Mouse (Mus musculus) left cerebral cortex, postnatal 10 days (tissue): ENCODE measurements around the gene 1700030K09Rik. TPM values are rescaled to one million over a fixed set of nuclear protein-coding genes. Genes with fewer than 3 reads are reported as not detected.
A peak's percentile ranks its signal among the peaks of the same experiment; 100 is the strongest.

Source experiments
- DNase-seq, 2 experiments: peaks; one replicate each; pipeline ENCODE4 v3.0.0; 2021 to 2022; ENCODE audit warnings: low spot score in 2 of 2, mixed read lengths in 1 of 2; ENCODE audit errors: extremely low spot score in 1 of 2
- intact Hi-C: fragments of 180-260 bp; cut with DNase I; formaldehyde crosslinking; loops from one replicate; pipeline ENCODE4 v1.15.1; 2025
- microRNA-seq: library from miRNA; unstranded; fragments of <30 nt; microRNA quantifications from one replicate; pipeline ENCODE4 v1.2.0, GENCODE M21; 2022
- total RNA-seq, 2 experiments: library from RNA; stranded (reverse); gene quantifications; 2 replicates each; pipeline ENCODE4 v1.2.3; 2021

The 1700030K09Rik gene
- total RNA-seq, 2 experiments from 2014 or later, result 12.8 to 13.6 TPM

DNA sequence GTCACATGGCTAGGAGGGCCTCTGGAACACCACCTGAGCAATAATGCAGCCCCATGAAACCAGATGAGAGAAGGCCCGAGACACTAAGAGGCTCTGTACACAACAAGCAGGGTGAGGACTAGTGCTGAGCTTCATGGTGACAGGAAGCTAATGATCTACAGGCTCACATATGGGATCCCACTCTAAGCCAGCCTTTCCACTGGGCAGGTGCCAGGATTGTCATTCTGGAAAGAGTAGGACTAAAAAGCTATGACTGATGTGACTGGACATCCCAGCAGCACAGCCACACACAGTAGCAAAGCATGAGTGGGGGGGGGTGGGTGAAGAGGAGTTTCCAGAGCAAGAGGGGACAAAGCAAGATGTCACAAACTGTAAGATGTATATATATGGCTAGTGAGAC is 54.2 kb downstream of the 1700030K09Rik start:
- no peak for DNase-seq
- intact Hi-C loops, result no loop called here

- intact Hi-C loops, result no loop called here
- DNase-seq, result no peak
These were observed 54.8 kb downstream of the 1700030K09Rik start for GRCm38 (mm10) chr8:72498527-72498926.

- intact Hi-C loops, result no loop called here
- no peak for DNase-seq
These were observed 56.0 kb downstream of the 1700030K09Rik start for GRCm38 (mm10) chr8:72499521-72500284.

- DNase-seq, result no peak
- intact Hi-C loops, result no loop called here
These were observed 56.8 kb downstream of the 1700030K09Rik start for GRCm38 (mm10) chr8:72500521-72500931.

GRCm38 (mm10) chr8:72504137-72504536 is 60.5 kb downstream of the 1700030K09Rik start:
- intact Hi-C loops, result no loop called here
- DNase-seq, result no peak

- DNase-seq, result no peak
- intact Hi-C loops, result no loop called here
These were observed 61.1 kb downstream of the 1700030K09Rik start for GRCm38 (mm10) chr8:72504637-72505314.

GRCm38 (mm10) chr8:72507505-72507904 is 63.8 kb downstream of the 1700030K09Rik start:
- no peak for DNase-seq
- intact Hi-C loops, result no loop called here

Small RNA genes within 50 kb of the gene (microRNA-seq; reads per million reads assigned to microRNA genes)
- gene Mir7068, result 5.5 reads per million, percentile 19 among the genes with 10 or more reads in this experiment

Other genes with a start within 250 kb of the 1700030K09Rik start
- not detected for gene Cib3, start 231.0 kb upstream of the 1700030K09Rik start, total RNA-seq
- not detected for gene Gm11034, start 230.2 kb upstream of the 1700030K09Rik start, total RNA-seq
- 10 to 100 TPM; 54.0 to 59.4 TPM for gene Fam32a, start 224.2 kb upstream of the 1700030K09Rik start, total RNA-seq
- gene Ap1m1, start 203.9 kb upstream of the 1700030K09Rik start, total RNA-seq, result 100 to 1,000 TPM; 115 to 119 TPM
- gene Gm10282, start 138.6 kb upstream of the 1700030K09Rik start, total RNA-seq, result 10 to 100 TPM in 1 of 2 experiments, 1 to 10 TPM in 1; 6.3 to 10.8 TPM
- gene Klf2, start 124.8 kb upstream of the 1700030K09Rik start, total RNA-seq, result 10 to 100 TPM; 15.4 to 18.9 TPM
- 10 to 100 TPM; 69.6 to 72.0 TPM for gene Eps15l1, start 22.4 kb upstream of the 1700030K09Rik start, total RNA-seq
- gene Calr3, start within 50 bp of the 1700030K09Rik start, total RNA-seq, result 1 to 10 TPM in 1 of 2 experiments, under 1 TPM in 1; 0.88 to 1.0 TPM
- 10 to 100 TPM; 66.5 to 72.0 TPM for gene Cherp, start 31.3 kb downstream of the 1700030K09Rik start, total RNA-seq
- gene Slc35e1, start 48.7 kb downstream of the 1700030K09Rik start, total RNA-seq, result 10 to 100 TPM; 45.9 to 49.9 TPM
- gene Med26, start 104.4 kb downstream of the 1700030K09Rik start, total RNA-seq, result 1 to 10 TPM; 9.4 to 9.6 TPM
- 100 to 1,000 TPM; 124 to 137 TPM for gene Smim7, start 127.2 kb downstream of the 1700030K09Rik start, total RNA-seq
- 10 to 100 TPM; 91.3 to 98.5 TPM for gene Tmem38a, start 128.2 kb downstream of the 1700030K09Rik start, total RNA-seq
- 10 to 100 TPM; 24.2 to 28.1 TPM for gene Nwd1, start 202.8 kb downstream of the 1700030K09Rik start, total RNA-seq